Mouse (Mus musculus) heart, adult 2 months (tissue): ENCODE results near the gene Taf5l.

ENCODE experiments used
- CTCF ChIP-seq: fragments of 200-600 bp; IDR thresholded peaks from 2 replicates; pipeline ENCODE4 v1.8.1; 2022; ENCODE audit warnings: antibody characterized with exemption, mild to moderate bottlenecking, moderate library complexity
- EP300 ChIP-seq: fragments of 200-500 bp; IDR thresholded peaks from 2 replicates; pipeline ENCODE4 v1.6.1; 2011; ENCODE audit warnings: low read depth, low read length, control low read depth; ENCODE audit not compliant: insufficient read depth
- POLR2A ChIP-seq: fragments of 200-500 bp; IDR thresholded peaks from 2 replicates; pipeline ENCODE4 v1.6.1; 2011; ENCODE audit warnings: mild to moderate bottlenecking, low read depth, low read length, control low read depth; ENCODE audit not compliant: insufficient read depth

DNA sequence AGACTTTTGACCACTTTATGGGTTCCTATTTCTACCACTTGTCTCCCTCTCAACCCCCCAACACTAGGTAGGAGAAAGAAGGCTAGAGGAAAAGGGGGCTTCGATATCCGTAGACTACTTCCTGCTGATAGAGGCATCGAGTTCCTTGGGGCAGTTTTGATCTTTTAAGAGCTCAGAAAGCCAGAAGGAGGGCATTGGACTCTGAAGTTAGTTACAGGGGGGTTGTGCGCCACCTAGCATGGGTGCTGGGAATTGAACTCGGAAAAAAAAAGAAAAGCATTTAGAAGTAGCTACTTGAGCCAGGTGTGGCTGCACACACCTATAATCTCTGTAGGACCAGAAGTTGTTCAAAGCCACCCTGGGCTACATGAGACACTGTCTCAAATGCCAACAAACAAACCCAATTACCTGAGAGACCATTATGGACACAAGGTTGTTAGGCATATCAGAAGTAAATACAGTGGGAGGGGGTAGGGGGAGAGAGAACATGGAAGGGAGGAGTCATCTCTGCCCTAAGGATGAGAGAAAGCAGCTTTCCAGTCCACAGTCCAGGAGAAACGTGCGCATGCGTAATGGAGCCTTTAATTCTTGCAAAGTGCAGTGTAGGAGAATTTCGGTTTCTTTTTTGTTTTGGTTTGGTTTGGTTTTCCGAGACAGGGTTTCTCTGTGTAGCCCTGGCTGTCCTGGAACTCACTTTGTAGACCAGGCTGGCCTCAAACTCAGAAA lies 71.0 kb downstream of the Taf5l start:
- TF ChIP-seq CTCF: peak; percentile 86
- TF ChIP-seq POLR2A: no peak
- TF ChIP-seq EP300: no peak
